Mouse (Mus musculus): ENCODE results near the gene Jund.
A peak's percentile ranks its signal among the peaks of the same experiment; 100 is the strongest.

Jund gene

GRCm38 (mm10) chr8:70724216-70724615 lies 25.5 kb downstream of the Jund start:
- DNase-seq (ENCODE audit: inconsistent age in 2 of 2, low spot score in 1 of 2) = no peak

- DNase-seq (ENCODE audit: inconsistent age in 2 of 2, low spot score in 1 of 2) = peak; percentile 23 to 56
These were observed 27.2 kb downstream of the Jund start for GRCm38 (mm10) chr8:70725792-70726447.

DNA sequence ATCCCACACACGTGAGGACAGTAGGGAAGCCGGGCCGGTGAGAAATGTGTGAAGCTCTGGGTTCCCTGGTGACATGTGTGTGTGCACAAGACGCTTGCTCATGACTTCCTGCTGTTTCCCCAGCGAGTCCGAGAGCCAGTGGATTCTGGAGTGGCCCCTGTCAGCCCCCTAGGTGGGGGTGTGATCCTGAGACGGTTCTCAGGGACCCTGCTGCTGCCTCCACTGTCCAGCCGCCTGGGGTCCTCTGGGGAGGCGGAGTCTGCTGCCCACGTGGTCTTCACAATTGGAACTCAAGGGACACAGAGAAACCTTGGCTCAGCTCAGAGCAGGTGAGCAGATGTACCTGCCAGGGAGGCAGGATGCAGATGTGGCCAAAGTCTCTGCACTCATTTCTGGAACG lies 28.0 kb downstream of the Jund start:
- DNase-seq (ENCODE audit: inconsistent age in 2 of 2, low spot score in 1 of 2) = no peak

GRCm38 (mm10) chr8:70729808-70730475 lies 31.2 kb downstream of the Jund start:
- peak in 1 of 2 experiments; percentile 33 for DNase-seq (ENCODE audit: inconsistent age in 2 of 2, low spot score in 1 of 2)

- DNase-seq (ENCODE audit: inconsistent age in 2 of 2, low spot score in 1 of 2) = no peak
These were observed 32.2 kb downstream of the Jund start for GRCm38 (mm10) chr8:70730956-70731355.

DNA sequence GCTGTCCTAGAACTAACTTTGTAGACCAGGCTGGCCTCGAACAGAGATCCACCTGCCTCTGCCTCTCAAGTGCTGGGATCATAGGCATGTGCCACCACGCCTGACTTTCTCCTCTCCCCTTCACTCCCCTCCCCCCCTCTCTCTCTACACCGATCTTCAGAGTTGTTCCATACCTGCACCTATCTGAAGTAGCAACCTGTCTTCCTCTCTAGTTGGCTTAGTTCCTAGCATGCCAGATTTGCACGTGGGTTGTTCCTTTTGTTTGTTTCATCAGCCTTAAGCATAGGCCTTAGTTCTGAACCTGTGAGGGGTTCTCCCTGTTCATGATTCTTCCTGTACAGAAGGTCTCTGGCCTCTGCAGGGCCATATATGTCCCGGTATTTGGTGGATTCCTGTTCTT lies 39.0 kb downstream of the Jund start:
- DNase-seq (ENCODE audit: inconsistent age in 2 of 2, low spot score in 1 of 2) = no peak

GRCm38 (mm10) chr8:70738211-70738610 lies 39.5 kb downstream of the Jund start:
- no peak for DNase-seq (ENCODE audit: inconsistent age in 2 of 2, low spot score in 1 of 2)

DNA sequence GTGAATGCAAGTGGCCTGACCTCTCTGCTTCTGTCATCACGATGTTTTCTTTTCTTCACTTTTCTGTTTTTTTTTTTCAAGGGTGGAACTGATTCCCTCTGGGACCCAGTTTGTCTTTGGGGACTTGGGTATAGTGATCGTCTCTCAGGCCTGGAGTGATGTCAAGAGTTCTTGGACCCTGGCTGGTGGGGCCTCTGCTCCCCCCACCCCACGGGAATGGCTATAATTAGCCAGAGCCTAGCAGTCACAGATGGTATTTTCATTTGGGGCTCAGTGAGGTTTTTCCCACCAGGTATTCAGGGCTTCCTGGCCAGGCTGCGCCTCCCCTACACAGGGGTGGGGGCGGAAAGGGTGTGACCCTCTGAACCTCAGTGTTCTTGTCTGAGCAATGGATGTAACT lies 42.9 kb downstream of the Jund start:
- DNase-seq (ENCODE audit: inconsistent age in 2 of 2, low spot score in 1 of 2) = no peak

- DNase-seq (ENCODE audit: inconsistent age in 2 of 2, low spot score in 1 of 2) = no peak
These were observed 43.4 kb downstream of the Jund start for GRCm38 (mm10) chr8:70742176-70742575.

DNA sequence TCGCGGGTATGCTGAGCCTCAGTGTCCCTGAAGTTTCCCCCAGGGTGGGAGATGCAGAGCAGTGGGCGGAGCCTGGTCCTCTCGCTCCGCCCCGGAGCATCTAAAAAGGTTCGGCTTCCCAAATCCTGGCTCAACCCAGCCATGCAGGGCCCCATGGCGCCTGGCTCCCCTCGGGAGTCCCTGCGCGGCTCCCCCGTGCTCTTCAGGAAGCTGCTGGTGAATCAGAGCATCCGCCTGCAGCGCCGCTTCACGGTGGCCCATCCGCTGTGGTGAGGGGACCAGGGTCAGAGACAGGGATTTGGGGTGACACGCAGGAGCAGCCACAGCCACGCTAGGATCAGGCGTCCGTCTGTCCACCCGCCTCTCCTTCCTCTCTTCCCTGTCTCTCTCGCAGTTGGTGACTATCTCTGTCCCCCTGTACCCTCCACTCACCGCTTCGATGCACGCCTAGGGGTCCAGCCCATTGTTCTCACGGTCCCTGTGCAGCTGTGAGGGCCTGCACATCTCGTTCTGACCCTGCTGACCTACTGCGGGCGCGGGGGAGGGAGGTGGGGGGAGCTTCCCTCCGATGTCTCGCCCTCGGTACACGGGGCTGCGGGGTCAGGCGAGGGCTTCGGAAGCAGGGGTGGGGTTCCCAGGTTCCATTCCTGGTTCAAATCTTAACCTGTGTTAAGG lies 44.4 kb downstream of the Jund start:
- DNase-seq (ENCODE audit: inconsistent age in 2 of 2, low spot score in 1 of 2) = peak; percentile 45 to 58

DNA sequence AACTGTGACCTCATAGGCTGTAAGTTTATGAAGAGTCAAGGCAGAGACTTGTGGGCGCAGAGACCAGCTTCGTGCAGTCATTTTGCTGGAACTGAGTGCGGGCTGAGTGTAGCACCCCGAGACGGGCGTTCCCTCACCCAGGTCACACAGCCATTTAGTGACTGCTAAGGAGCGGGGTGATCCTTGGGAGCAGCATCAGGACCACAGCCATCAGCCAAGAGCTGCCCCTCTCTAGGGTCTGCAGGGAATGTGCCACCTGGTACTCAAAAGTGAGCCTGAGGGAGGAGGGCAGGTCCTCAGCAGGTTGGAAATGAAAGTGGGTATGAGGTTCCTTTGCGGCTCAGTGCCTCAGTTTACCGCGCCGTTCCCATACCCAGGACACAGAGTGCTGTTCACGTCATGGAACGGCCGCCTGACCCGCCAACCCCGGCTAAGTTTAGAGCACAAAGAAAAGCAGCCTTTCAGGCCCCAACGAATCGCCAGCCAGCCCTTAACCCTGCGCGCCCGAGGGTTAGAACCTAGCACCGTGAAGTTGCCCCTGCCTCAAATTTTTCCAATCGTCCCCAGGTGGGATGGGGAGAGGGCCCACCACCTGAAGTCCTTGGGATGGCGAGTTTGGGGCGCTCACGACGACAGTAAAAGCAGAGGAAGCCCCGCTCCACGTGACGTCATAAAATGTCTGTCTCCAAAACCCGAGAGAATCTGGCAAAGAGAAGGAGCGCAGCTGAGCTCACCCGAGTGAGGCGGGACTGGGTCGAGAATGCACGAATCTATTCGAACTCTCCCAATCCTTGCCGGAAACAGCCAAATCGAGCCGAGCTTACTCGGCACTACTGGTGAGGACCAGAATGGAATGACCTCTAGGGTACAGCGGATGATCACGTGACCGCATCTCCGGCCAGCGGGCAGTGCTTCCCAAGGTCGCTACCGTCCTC lies 45.2 kb downstream of the Jund start:
- peak; percentile 82 to 91 for DNase-seq (ENCODE audit: inconsistent age in 2 of 2, low spot score in 1 of 2)

- peak; percentile 14 to 36 for DNase-seq (ENCODE audit: inconsistent age in 2 of 2, low spot score in 1 of 2)
These were observed 46.1 kb downstream of the Jund start for GRCm38 (mm10) chr8:70744806-70745205.

GRCm38 (mm10) chr8:70745691-70746220 lies 47.0 kb downstream of the Jund start:
- peak in 1 of 2 experiments; percentile 13 for DNase-seq (ENCODE audit: inconsistent age in 2 of 2, low spot score in 1 of 2)

GRCm38 (mm10) chr8:70746676-70747075 lies 47.9 kb downstream of the Jund start:
- DNase-seq (ENCODE audit: inconsistent age in 2 of 2, low spot score in 1 of 2) = no peak

DNA sequence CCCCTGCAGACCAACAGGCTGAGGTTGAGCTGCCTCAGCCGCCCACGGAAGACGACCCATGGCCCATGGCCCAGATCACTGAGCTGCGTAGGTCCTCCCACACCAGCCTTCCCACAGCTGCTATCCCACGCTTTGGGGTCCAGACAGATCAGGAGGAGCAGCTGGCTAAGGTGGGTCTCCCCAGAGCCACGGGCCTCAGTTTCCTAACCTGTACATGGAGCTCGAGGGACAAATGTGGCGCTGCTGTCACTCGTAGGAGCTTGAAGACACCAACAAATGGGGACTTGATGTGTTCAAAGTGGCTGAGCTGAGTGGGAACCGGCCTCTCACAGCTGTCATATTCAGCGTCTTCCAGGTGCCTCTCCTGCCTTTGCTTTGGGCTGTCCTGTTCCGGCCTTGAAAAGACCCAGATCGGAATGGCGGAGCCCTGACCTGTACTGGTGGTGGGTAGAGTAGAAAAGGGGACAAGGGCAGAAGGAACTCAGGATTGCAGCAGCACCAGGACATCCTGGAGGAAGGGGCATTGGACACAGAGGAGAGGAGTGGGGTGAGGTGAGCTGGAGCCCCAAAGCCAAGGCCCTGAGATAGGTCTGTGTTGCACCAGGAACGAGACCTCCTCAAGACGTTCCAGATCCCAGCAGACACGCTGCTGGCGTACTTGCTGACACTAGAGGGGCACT lies 48.6 kb downstream of the Jund start:
- no peak for DNase-seq (ENCODE audit: inconsistent age in 2 of 2, low spot score in 1 of 2)

DNA sequence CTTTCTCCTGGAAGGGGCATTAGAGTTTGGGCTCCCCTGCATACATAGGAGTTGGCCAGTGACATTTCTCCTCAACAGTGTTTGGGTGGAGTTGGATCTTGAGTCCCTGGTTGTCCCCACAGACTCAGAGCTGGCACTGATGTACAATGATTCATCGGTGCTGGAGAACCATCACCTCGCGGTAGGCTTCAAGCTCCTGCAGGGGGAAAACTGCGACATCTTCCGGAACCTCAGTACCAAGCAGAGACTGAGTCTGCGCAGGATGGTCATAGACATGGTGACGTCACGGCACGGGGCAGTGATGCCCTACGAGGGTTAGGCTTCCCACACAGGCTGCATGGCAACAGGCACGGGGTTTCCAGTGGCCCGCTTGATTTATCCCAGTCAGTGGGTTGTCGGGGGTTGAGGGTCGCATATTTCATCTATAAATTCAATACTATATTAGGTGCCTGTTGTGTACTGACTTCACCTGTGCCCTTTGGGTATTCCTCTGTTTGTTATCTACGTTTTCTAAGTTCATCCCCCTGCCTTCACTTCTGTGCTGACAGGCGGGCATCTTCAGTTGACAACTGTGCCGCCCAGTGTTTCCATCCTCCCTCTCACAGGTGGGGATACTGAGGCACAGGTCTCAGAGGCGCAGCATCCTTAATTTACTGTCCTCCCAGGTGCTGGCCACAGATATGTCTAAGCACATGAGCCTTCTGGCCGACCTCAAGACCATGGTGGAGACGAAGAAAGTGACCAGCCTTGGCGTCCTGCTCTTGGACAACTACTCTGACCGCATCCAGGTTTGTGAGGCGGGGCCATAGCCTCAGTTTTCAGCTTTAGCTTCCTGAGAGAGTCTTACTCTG lies 49.7 kb downstream of the Jund start:
- DNase-seq (ENCODE audit: inconsistent age in 2 of 2, low spot score in 1 of 2) = no peak

DNA sequence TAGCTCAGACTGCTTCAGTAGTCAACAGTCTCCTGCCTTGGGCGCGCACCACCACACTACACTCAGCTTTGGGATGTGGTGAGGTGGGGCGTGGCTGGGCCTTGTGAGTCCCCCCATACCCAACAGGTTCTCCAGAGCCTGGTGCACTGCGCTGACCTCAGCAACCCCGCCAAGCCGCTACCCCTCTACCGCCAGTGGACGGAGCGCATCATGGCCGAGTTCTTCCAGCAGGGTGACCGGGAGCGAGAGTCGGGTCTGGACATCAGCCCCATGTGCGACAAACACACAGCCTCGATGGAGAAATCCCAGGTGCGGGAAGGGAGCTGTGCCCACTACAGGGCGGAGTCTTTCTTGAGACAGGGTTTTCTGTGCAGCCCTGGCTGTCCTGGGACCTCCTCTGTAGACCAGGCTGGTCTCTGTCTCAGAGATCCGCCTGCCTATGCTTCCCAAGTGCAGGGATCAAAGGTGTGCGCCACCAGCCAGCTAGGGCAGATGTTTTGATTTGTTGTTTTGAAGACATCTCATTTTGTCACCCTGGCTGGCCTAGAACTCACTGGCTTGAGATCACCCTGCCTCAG lies 50.4 kb downstream of the Jund start:
- peak; percentile 16 to 33 for DNase-seq (ENCODE audit: inconsistent age in 2 of 2, low spot score in 1 of 2)
